Mouse (Mus musculus): Measurements from ENCODE around the gene Fam107b.
A peak's percentile ranks its signal among the peaks of the same experiment; 100 is the strongest.
"Not testable (repeated sequence)": the region's sequence is repeated elsewhere in the genome, so short reads cannot be mapped to it uniquely, and the experiment has no call there.

Fam107b gene

DNA sequence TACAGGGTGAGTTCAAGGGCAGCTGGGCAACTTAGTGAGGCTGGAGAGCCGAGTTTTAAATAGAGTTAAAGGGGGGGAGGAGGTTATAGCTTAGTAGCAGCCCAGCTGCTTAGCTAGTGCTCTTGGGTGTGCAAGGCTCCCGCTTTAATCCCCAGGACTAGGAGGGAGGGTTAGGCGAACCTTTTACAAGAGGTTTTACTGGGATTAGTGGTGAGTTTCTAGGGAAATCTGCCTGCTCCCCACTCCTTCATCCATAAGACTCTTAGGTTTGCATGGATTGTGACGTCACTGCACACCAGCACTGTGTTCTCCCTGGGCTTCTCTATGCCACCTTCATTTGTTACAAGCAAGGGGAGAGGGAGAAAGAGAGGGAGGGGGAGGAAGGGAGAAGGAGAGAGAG is 88.6 kb downstream of the Fam107b start:
- no peak for DNase-seq (ENCODE audit: low read depth)

- DNase-seq (ENCODE audit: low read depth), result peak; percentile 20
Observed at GRCm38 (mm10) chr2:3659300-3659910, 89.1 kb downstream of the Fam107b start.

DNA sequence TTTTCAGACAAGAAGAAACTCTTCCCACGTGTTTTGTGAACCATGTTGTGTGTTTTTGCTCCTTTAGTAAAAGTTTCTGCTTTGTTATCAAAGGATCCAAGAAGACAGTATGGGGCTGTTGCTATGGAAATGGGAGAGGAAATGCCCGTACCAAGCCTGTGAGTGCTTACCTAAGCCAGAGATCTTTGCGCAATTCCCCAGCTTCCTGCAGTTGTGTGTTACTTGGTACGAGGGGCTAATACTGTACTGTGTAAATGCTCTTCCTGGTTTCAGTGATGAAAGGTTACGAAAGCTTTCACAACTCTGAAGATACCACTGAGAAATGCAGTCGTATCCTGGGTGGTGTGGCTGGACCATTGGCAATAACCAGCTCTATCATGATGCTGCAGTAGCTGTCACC is 93.8 kb downstream of the Fam107b start:
- peak; percentile 56 for DNase-seq (ENCODE audit: low read depth)

- peak; percentile 65 for DNase-seq (ENCODE audit: low read depth)
Observed at GRCm38 (mm10) chr2:3668682-3669081, 98.4 kb downstream of the Fam107b start.

DNA sequence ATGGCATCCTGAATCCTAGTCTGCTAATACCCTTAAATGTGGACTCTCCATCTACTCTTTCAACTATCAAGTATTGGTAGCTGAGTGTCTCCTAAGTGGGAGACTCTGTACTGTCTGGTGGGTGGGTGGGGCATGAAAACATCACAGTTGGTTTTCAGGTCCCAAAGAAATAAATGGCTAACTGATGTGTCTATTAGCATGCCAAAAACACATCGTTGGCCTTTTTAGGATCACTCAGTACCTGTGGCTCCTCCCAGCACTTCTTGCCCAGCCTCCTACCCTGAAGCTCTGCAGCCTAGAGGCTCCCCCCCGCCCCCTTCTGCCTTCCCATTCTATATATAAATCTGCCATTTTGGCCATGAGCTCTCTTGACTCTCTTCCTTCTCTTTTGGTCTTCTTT is 99.4 kb downstream of the Fam107b start:
- no peak for DNase-seq (ENCODE audit: low read depth)

- DNase-seq (ENCODE audit: low read depth), result no peak
Observed at GRCm38 (mm10) chr2:3672654-3673367, 102.5 kb downstream of the Fam107b start.

GRCm38 (mm10) chr2:3675481-3675880 is 105.2 kb downstream of the Fam107b start:
- no peak for DNase-seq (ENCODE audit: low read depth)

DNA sequence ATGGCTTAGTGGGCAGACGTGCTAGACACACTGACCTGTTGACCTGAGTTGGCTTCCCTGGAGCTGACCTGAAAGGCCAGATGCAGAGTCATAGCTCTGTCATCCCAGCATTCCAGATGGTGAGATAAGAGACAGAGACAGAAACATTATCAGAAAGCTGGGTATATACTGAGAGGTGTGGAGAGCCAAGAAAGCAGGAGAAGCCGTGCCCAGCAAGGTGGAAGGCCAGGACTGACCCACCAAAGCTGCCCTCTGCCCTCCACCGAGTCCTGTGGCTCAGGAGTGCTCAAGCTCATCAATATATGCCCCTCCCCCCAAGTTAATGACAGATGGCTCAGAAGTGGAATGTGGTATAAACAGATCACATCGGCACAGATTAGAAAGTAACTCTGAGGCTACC is 112.4 kb downstream of the Fam107b start:
- DNase-seq (ENCODE audit: low read depth), result no peak

DNA sequence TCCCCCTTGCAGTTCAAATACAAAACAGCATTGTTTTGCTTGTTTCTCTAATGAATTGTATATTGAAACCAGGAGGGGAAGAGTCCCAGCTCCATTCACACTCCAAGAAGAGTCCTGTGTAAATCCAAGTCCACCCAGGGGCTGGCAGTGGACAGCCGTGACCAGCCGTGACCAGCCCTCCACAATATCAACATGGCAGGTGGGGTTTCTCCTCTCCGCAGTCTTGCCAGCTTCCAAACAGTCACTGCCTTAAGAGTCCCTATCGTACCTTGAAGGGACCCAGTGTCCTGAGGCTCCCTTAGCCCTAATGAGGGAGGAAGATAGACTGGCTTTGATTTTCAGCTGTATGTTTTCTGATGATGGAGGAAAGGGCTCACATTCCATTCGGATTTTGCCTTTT is 113.1 kb downstream of the Fam107b start:
- no peak for DNase-seq (ENCODE audit: low read depth)

DNA sequence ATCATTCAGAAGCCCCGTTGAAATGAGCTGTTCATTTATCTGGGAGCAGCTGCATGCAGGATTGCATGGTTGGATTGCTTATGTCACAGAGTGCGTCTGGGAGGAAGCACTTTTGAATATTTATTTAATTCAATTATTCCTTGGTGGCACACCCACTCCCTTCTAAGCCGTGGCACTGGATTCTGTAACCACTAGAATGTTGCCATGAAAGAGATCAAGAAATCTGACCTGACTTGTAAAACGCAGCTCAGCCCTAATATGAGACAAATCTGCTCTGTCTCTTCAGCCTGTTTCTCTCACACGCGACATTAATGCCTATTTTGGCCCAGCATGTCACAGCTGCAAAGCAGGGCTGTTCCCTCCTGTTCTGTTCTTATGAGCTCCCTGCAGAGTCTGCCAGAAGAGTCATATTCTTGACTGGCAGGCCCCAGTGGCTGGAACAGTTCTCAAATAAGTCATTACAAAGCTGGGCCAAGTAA is 113.5 kb downstream of the Fam107b start:
- no peak for DNase-seq (ENCODE audit: low read depth)

DNA sequence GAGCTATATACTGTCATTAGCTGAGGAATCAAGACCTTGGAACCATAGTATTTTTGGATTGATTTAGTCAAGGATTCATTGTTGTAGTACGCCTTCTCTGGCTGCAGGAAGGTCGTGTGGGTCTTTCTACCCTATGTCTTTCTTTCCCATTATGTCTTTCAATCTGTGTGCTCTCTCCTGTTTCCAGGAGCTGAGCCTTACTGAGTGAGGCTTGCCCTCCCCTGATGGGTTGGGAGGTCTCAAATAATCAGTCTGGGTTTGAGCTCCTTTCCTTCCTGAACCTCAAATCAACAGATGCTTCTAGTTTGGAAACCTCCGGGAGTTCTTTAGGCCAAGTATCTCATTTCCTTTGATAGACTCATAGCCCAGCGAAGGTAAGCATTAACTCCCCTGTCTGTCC is 119.9 kb downstream of the Fam107b start:
- DNase-seq (ENCODE audit: low read depth), result no peak

- DNase-seq (ENCODE audit: low read depth), result no peak
Observed at GRCm38 (mm10) chr2:3692833-3693232, 122.5 kb downstream of the Fam107b start.

DNA sequence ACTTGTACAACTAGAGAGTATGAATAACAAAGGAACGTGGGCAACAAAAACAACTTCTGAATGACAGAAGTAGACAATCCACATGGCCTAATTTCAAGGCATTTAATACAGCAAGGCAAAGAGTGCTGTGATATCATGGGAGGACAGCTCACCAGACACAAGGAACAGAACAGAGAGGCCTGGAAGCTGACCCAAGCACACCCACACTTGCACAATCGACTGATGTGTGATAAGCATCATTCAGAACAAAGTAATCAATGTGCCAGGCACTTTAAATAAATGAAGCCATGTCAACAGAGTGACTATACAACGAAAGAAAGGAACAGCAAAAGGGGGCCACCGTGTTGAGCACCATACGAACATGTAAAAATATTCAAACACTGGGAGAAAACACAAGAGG is 125.6 kb downstream of the Fam107b start:
- no peak for DNase-seq (ENCODE audit: low read depth)

- DNase-seq (ENCODE audit: low read depth), result no peak
Observed at GRCm38 (mm10) chr2:3700368-3700767, 130.1 kb downstream of the Fam107b start.

- DNase-seq (ENCODE audit: low read depth), result no peak
Observed at GRCm38 (mm10) chr2:3702640-3703190, 132.4 kb downstream of the Fam107b start.

- no peak for DNase-seq (ENCODE audit: low read depth)
Observed at GRCm38 (mm10) chr2:3703806-3704205, 133.5 kb downstream of the Fam107b start.

DNA sequence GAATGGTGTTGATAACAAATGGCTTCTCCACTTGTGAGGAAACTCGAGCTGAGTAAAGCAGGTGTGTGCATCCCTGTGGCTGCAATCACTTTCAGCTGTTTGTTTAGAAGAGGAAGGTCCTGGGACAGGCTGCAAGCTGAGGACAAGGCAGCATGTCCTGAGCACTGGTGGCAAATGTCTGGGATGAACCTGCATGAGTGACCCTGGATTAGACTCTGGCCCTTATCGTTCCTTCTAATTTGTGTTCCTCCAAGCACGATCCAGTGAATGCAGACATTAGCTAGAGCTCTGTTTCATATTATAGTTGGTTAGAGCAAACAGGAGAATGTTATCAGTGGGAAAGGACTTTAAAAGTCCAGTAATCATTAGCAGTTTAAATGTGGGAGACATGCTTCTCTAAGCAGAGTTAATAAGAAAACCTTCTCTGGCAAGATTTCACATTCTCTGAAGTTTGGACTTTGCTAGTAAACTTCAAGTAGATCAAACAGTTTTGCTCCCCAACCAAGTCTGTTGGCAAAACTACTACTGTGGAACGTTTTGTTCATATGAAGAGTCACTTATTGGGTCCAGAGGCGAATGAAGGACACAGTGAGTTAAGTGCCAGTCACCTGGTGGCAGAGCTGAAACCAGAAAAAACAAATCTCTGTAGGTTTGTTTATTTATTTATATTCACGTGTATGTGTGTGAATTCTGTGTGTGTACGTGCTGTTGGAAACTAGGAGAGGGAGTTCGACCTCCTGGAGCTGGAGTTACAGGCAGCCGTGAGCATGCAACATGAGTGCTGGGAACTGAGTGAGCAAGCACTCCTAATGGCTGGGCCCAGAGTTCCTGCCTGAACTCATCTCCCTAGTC is 134.2 kb downstream of the Fam107b start:
- no peak for DNase-seq (ENCODE audit: low read depth)

GRCm38 (mm10) chr2:3705283-3705682 is 135.0 kb downstream of the Fam107b start:
- DNase-seq (ENCODE audit: low read depth), result not testable (repeated sequence)

DNA sequence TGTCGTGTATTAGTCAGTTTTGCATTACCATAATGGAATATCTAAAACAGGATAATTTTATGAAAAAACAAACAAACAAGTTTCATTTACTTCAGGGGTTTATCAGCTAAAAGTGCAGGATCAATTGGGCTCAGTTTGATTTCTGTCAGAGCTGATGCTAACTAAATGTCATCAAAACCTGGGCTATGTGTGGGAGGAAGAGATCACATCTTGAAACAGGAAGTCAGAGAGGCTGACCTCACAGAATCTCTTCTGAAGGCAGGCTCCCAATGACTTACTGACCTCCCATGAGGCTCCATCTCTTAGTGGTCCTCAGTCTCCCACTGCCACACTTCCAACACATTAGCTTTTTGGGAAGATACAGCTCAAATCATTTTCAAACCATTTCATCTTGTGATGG is 136.9 kb downstream of the Fam107b start:
- no peak for DNase-seq (ENCODE audit: low read depth)

- DNase-seq (ENCODE audit: low read depth), result no peak
Observed at GRCm38 (mm10) chr2:3708621-3709020, 138.3 kb downstream of the Fam107b start.

DNA sequence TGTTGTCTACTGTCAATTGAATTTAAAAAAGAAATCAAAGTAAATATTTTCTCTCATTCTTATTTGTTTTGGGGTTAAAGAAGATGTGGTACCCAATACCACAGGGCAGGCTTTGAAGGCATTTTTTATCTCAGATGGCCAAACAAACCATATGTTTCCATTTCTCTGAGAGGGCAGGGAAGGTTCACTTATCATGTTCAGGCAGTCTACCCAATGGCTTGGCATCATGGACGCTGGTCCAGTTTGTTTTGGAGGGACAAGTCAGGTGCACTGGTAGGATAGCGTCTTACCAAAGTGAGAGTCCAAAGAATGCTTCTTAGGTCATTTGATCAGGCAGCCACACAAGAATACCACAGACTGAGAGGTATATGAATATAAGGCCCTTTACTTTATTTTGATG is 139.6 kb downstream of the Fam107b start:
- no peak for DNase-seq (ENCODE audit: low read depth)

- DNase-seq (ENCODE audit: low read depth), result no peak
Observed at GRCm38 (mm10) chr2:3710521-3710920, 140.2 kb downstream of the Fam107b start.
